Mouse (Mus musculus): ENCODE data around the gene Rpp38. TPM values are rescaled to one million over a fixed set of nuclear protein-coding genes. Genes with fewer than 3 reads are reported as not detected.
A peak's percentile ranks its signal among the peaks of the same experiment; 100 is the strongest.

The Rpp38 gene
- polyA plus RNA-seq, 1 experiment from 2014 or later, result 17.0 TPM

- 0 out of 2 replicates have a peak overlapping the region, but pooled peaks have one; percentile 91 for H3K27ac ChIP-seq
These were observed 1.3 kb downstream of the Rpp38 start for GRCm38 (mm10) chr2:3331071-3331703.

DNA sequence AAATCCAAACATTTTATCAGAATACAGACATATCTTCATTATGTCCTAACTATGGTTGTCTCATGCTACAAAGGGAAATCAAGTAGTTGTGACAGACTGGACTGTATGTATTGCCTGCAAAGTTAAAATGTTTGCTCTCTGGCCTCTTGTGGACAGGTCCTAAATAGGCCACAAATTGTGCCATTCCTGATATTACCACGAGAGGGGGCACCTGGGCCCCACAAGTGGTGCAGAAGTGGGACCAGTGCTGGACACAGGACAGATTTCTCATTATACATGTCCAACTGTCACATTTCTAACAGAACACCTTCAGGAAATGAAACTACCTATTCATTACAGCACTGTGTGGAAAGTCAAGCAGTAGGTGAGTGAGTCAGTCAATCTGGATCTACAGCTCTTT, 5.1 kb downstream of the Rpp38 start:
- peaks cover 69% of the 10 kb centered on the region for H3K36me3 ChIP-seq
- no peaks in the 10 kb centered on the region for H3K9me3 ChIP-seq
- no peak overlapping the region for H3K27ac ChIP-seq
- WGBS, result 47% methylated on average over 1 of the region's 1 CpGs
- peak; percentile 40 for DNase-seq (ENCODE audit: low spot score)
- H3K4me3 ChIP-seq, result no peak overlapping the region
- H3K27me3 ChIP-seq (ENCODE audit: insufficient read depth, poor library complexity, severe bottlenecking), result no peaks in the 10 kb centered on the region
- peaks cover 12% of the 10 kb centered on the region for H3K4me1 ChIP-seq (replicated peaks)

More at GRCm38 (mm10) chr2:3331071-3331703, 1.3 kb downstream of the Rpp38 start:
- 85% methylated on average over 5 of the region's 5 CpGs for WGBS
- H3K9me3 ChIP-seq, result no peaks in the 10 kb centered on the region
- peak overlapping the region; percentile 74 for H3K4me3 ChIP-seq
- peaks cover 33% of the 10 kb centered on the region for H3K36me3 ChIP-seq
- H3K27me3 ChIP-seq (ENCODE audit: insufficient read depth, poor library complexity, severe bottlenecking), result peaks cover 7% of the 10 kb centered on the region
- H3K4me1 ChIP-seq (replicated peaks), result peaks cover 21% of the 10 kb centered on the region
- DNase-seq (ENCODE audit: low spot score), result no peak

DNA sequence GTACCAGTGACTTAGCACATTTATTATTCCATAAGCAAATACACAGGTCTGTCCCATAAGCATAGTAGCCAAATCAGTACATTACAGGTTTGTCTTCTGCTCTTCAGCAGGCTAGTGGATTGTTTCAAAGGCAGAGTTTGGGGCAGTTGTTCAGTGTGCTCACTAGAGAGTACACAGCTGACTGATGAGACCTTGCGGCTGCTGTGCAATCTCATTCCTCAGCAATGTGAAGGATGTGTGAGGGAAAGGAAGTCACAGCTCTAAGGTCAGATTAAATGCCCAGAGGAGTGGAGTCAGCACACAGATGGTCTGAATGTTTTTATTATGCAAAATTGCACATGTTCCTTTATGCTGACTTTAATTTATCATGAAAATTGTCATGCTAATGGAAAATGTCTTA, 5.9 kb downstream of the Rpp38 start:
- no peak for DNase-seq (ENCODE audit: low spot score)
- Histone ChIP-seq H3K4me1 (replicated peaks) (peaks cover 8% of the 10 kb centered on the region), H3K36me3 (peaks cover 76% of the 10 kb centered on the region), H3K9me3 (no peaks in the 10 kb centered on the region), H3K27me3 (ENCODE audit: insufficient read depth, poor library complexity, severe bottlenecking) (no peaks in the 10 kb centered on the region), H3K4me3 (no peak overlapping the region), H3K27ac (no peak overlapping the region)
- 96% methylated on average over 1 of the region's 1 CpGs for WGBS

DNA sequence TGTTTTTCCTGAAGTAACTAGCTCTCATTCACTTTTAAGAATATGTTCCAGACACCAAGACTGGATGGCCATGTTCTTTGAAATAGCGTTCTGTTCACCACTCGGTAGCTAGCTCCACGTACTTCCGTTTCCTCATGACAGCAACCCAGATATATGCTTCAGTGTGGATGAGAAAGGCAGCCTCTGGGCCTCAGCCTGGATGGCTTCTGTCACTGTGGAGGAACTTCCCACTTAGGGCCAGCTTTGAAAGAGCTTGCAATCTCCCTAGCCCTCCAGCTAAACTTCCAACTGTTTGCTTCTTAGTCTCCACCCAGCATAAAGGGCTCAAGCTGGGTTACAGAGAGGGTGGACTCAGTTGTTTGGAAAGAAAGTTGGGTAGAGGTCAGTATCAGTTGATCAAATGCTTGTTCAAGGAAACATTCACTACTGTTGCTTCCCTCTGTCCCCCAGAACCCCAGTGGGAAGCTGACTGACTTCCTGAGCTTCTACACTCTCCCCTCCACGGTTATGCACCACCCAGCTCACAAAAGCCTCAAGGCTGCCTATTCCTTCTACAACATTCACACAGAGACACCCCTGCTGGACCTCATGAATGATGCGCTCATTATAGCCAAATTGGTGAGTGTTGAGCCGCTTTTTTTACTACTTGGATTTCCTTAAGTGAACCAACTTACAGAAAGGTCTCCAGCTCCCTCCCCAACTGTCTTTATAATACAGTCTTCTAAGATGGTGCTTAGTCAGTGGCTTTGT, 7.9 kb downstream of the Rpp38 start:
- Histone ChIP-seq H3K9me3 (no peaks in the 10 kb centered on the region), H3K4me1 (replicated peaks) (no peaks in the 10 kb centered on the region), H3K36me3 (peaks cover 88% of the 10 kb centered on the region), H3K27ac (no peak overlapping the region), H3K27me3 (ENCODE audit: insufficient read depth, poor library complexity, severe bottlenecking) (no peaks in the 10 kb centered on the region), H3K4me3 (no peak overlapping the region)
- WGBS, result 95% methylated on average over 7 of the region's 7 CpGs
- DNase-seq (ENCODE audit: low spot score), result no peak

DNA sequence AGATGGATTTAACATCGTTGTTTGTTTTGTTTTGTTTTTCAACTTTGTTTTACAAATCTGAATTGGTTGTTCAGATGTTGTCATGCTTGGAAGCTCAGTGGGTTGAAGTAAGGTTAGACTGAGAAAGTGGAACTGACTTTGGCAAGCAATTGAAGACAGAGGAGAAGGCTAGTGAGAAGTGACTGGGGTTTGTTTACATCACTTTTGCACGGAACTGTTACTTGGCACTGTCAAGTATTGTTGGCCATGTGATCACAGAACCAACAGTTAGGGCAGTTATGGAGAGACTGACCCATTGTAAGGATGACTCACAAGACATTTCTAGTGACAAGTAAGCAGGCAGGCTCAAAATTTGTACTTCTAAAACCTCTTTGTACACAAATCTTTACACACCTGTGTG, 9.3 kb downstream of the Rpp38 start:
- H3K27ac ChIP-seq, result no peak overlapping the region
- H3K36me3 ChIP-seq, result peaks cover 88% of the 10 kb centered on the region
- H3K9me3 ChIP-seq, result no peaks in the 10 kb centered on the region
- no peak for DNase-seq (ENCODE audit: low spot score)
- no peaks in the 10 kb centered on the region for H3K4me1 ChIP-seq (replicated peaks)
- H3K27me3 ChIP-seq (ENCODE audit: insufficient read depth, poor library complexity, severe bottlenecking), result no peaks in the 10 kb centered on the region
- no peak overlapping the region for H3K4me3 ChIP-seq
- WGBS, result 88% methylated on average over 2 of the region's 2 CpGs

DNA sequence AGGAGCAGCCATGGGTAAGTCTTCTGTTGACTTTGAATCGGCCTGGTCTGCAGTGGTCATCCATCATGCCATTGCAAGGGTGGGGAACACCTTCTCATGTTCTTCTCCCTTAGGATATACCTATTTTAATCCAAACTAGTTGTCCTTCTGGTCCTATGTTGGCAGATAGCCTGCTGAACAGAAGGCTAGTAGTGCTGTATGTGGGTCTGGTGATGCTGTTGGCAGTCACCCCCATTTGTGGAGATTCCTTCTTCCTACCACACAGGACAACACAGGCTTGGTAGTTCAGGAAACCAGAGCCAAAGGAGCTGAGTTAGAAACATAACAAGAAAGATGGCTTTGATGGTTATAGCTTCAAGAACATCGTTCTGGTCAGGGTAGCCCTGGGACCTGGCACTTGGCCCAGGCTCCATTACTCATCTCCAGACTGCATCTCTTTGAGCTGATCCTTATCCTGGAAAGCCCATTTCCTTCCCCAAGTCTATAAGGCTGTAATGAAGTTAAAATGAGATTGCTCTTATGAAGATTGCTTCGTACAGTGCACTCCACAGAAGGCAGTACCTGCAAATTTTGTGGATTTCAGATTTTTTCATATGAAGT, 26.9 kb downstream of the Rpp38 start:
- 94% methylated on average over 3 of the region's 3 CpGs for WGBS
- Histone ChIP-seq H3K4me3 (no peak overlapping the region), H3K27me3 (ENCODE audit: insufficient read depth, poor library complexity, severe bottlenecking) (no peaks in the 10 kb centered on the region), H3K36me3 (peaks cover 35% of the 10 kb centered on the region), H3K9me3 (no peaks in the 10 kb centered on the region), H3K4me1 (replicated peaks) (no peaks in the 10 kb centered on the region), H3K27ac (no peak overlapping the region)
- DNase-seq (ENCODE audit: low spot score), result no peak

- Histone ChIP-seq H3K4me3 (no peak overlapping the region), H3K36me3 (no peaks in the 10 kb centered on the region), H3K27ac (no peak overlapping the region), H3K4me1 (replicated peaks) (no peaks in the 10 kb centered on the region), H3K9me3 (no peaks in the 10 kb centered on the region), H3K27me3 (ENCODE audit: insufficient read depth, poor library complexity, severe bottlenecking) (no peaks in the 10 kb centered on the region)
- WGBS, result 94% methylated on average over 7 of the region's 7 CpGs
- DNase-seq (ENCODE audit: low spot score), result no peak
These were observed 36.6 kb downstream of the Rpp38 start for GRCm38 (mm10) chr2:3295826-3296225.

GRCm38 (mm10) chr2:3292170-3292569, 40.3 kb downstream of the Rpp38 start:
- 89% methylated on average over 1 of the region's 1 CpGs for WGBS
- no peak for DNase-seq (ENCODE audit: low spot score)

DNA sequence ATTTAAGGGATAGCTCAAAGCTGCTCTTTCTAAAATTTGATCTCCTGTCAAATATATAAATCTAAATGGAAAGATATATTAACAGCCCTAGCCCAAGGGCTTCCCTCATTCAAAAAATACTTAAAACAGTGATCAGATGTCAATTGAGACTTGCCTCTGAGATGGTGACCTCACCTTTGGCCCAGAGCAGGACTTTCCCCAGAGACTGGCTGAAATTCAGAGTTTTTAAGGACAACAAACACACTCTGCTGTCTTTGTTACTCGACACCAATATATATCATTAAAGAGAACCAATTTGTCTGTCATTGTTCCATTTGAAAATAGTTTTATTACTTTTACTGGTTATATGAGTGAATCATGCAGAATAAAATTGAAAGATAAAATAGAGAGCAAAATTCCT, 42.9 kb downstream of the Rpp38 start:
- H3K27ac ChIP-seq, result no peak overlapping the region
- peaks cover 14% of the 10 kb centered on the region for H3K4me1 ChIP-seq (replicated peaks)
- no peak overlapping the region for H3K4me3 ChIP-seq
- no peak for DNase-seq (ENCODE audit: low spot score)
- H3K9me3 ChIP-seq, result no peaks in the 10 kb centered on the region
- WGBS, result 78% methylated on average over 1 of the region's 1 CpGs
- no peaks in the 10 kb centered on the region for H3K27me3 ChIP-seq (ENCODE audit: insufficient read depth, poor library complexity, severe bottlenecking)
- no peaks in the 10 kb centered on the region for H3K36me3 ChIP-seq

More at GRCm38 (mm10) chr2:3292170-3292569, 40.3 kb downstream of the Rpp38 start:
- Histone ChIP-seq H3K36me3 (no peaks in the 10 kb centered on the region), H3K4me3 (no peak overlapping the region), H3K9me3 (no peaks in the 10 kb centered on the region), H3K27me3 (ENCODE audit: insufficient read depth, poor library complexity, severe bottlenecking) (no peaks in the 10 kb centered on the region), H3K4me1 (replicated peaks) (no peaks in the 10 kb centered on the region), H3K27ac (no peak overlapping the region)

DNA sequence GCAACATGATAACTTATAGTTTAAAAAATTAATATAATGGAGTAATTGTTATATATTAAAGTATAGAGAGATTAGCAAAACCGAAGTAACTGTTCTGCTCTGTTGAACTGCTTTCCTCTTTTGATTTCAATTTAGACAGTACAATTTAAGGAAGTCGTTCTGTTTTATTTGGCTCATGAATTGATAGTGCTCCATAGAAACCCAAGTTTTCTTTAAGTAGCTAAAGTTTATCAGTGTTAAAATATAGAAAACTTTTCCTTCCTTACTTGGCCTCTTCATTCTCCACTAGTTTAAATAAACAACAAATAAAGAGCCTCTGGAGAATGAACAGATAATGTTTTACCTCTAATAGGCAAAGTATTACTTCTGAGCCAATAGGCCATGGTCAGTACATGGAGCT, 46.2 kb downstream of the Rpp38 start:
- Histone ChIP-seq H3K27me3 (ENCODE audit: insufficient read depth, poor library complexity, severe bottlenecking) (no peaks in the 10 kb centered on the region), H3K4me1 (replicated peaks) (peaks cover 26% of the 10 kb centered on the region), H3K36me3 (no peaks in the 10 kb centered on the region), H3K4me3 (no peak overlapping the region), H3K27ac (no peak overlapping the region), H3K9me3 (no peaks in the 10 kb centered on the region)
- no peak for DNase-seq (ENCODE audit: low spot score)
- 91% methylated on average over 2 of the region's 2 CpGs for WGBS

DNA sequence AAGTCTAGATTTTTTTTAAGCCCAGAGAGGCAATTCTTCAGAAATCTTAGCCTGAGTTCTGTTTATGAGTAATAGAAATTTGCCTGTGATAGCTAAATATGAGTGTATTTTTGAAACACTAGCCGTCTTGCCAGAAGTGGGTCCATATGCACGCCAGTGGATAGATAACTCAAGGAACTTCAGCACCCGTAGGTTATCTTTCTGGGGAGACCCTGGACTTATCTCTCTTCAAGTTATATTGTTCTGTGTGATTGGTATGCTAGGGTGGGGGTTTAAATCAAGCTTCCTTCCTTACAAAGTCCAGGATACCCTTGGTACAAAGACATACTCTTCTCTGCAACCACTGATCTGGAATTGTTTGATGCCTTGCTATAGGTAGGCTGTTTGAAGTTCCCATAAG, 46.7 kb downstream of the Rpp38 start:
- DNase-seq (ENCODE audit: low spot score), result no peak
- no peaks in the 10 kb centered on the region for H3K36me3 ChIP-seq
- WGBS, result 76% methylated on average over 3 of the region's 3 CpGs
- H3K27ac ChIP-seq, result no peak overlapping the region
- no peaks in the 10 kb centered on the region for H3K27me3 ChIP-seq (ENCODE audit: insufficient read depth, poor library complexity, severe bottlenecking)
- no peaks in the 10 kb centered on the region for H3K9me3 ChIP-seq
- peak overlapping the region; percentile 82 for H3K4me3 ChIP-seq
- peaks cover 26% of the 10 kb centered on the region for H3K4me1 ChIP-seq (replicated peaks)

- Histone ChIP-seq H3K27ac (peak overlapping the region; percentile 93), H3K27me3 (ENCODE audit: insufficient read depth, poor library complexity, severe bottlenecking) (no peaks in the 10 kb centered on the region), H3K36me3 (no peaks in the 10 kb centered on the region), H3K4me1 (replicated peaks) (peaks cover 26% of the 10 kb centered on the region), H3K9me3 (no peaks in the 10 kb centered on the region), H3K4me3 (peak overlapping the region; percentile 82)
- 3% methylated on average over 6 of the region's 6 CpGs for WGBS
- DNase-seq (ENCODE audit: low spot score), result no peak
These were observed 47.3 kb downstream of the Rpp38 start for GRCm38 (mm10) chr2:3285181-3285530.

- peak; percentile 70 for DNase-seq (ENCODE audit: low spot score)
- Histone ChIP-seq H3K36me3 (no peaks in the 10 kb centered on the region), H3K27me3 (ENCODE audit: insufficient read depth, poor library complexity, severe bottlenecking) (no peaks in the 10 kb centered on the region), H3K4me3 (peak overlapping the region; percentile 82), H3K4me1 (replicated peaks) (peaks cover 26% of the 10 kb centered on the region), H3K9me3 (no peaks in the 10 kb centered on the region), H3K27ac (peak overlapping the region; percentile 93)
- WGBS, result under 1% methylated on average over 58 of the region's 60 CpGs
These were observed 47.8 kb downstream of the Rpp38 start for GRCm38 (mm10) chr2:3284473-3285180.

Data from hindbrain, embryonic 10.5 days (tissue).